8 mouse cellular contexts compared by ENCODE assay signal in the genomic region with DNA sequence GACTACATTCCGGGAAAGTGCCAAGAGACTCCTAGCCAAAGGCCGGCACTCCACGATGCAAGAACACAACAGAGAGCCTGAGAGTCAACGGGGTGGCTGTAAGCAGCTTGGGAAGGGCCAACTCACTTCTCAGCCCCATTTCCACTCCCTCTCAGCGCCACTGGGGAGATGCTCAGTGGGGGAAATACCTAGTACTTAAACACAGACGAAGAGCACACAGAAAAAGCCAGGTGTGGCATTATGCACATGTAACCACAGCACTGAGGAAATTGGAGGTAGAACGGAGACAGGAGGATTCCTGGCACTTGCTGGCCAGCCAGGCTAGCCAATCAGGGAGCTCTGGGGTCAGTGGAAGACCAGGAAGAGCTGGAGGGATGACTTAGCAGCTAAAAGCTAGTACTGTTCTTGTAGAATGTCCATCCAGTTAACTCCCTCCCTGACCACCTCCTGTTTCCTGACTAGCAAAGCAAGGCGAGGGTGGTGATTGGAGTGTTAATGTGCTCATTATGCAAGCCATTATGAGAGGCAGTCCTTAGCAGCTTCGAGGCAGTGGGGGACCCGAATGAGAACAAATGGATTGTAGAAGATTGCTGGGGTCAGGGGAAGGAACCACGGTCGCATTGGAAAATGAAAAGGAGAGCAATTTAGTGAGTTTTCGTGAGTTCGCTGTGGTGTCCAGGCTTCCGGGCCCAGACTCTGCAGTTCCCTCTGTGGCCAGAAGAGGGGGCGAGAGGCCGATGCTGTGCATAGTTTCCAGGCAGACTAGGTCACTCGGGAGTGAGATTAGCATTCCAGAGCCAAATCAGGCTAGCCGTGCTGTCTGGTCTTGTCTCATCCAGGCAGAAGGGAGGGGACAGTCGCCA. TPM values are rescaled to one million over a fixed set of nuclear protein-coding genes. Genes with fewer than 3 reads are reported as not detected.
A peak's percentile ranks its signal among the peaks of the same experiment; 100 is the strongest.
DNase-seq lines count a peak whose midpoint lies in the region; ATAC-seq lines count a peak whose summit lies in the region.

No protein-coding gene starts in this region.

- H3K27me3 ChIP-seq in forebrain, embryonic 11.5 days (ENCODE audit: control insufficient read depth, insufficient read depth, low read length): no peaks in the 10 kb centered on the region
- H3K27me3 ChIP-seq in heart, embryonic 16.5 days (ENCODE audit: control insufficient read depth, insufficient read depth, low read length): no peaks in the 10 kb centered on the region
- no peaks in the 10 kb centered on the region for H3K27me3 ChIP-seq in liver, embryonic 15.5 days
- H3K27me3 ChIP-seq in neural tube, embryonic 13.5 days: no peaks in the 10 kb centered on the region

- H3K36me3 ChIP-seq in forebrain, embryonic 11.5 days (ENCODE audit: control insufficient read depth, insufficient read depth, low read length): peaks cover 8% of the 10 kb centered on the region; the same call in 1 of the 2 replicates
- H3K36me3 ChIP-seq in heart, embryonic 16.5 days (ENCODE audit: control insufficient read depth, insufficient read depth): peaks cover 27% of the 10 kb centered on the region
- H3K36me3 ChIP-seq in liver, embryonic 15.5 days (replicated peaks): peaks cover 28% of the 10 kb centered on the region
- H3K36me3 ChIP-seq in neural tube, embryonic 13.5 days: peaks cover 30% of the 10 kb centered on the region

- 10% methylated on average over 20 of the region's 20 CpGs for WGBS in forebrain, embryonic 11.5 days
- WGBS in heart, embryonic 16.5 days: 10% methylated on average over 20 of the region's 20 CpGs
- 16% methylated on average over 20 of the region's 20 CpGs for WGBS in liver, embryonic 15.5 days (ENCODE audit: insufficient replicate concordance)
- WGBS in neural tube, embryonic 13.5 days: 8% methylated on average over 20 of the region's 20 CpGs

- H3K4me2 ChIP-seq in forebrain, embryonic 11.5 days (ENCODE audit: low read depth, low read length, severe bottlenecking): peak overlapping the region; percentile 44; the same call in 1 of the 2 replicates
- peak overlapping the region; percentile 67 for H3K4me2 ChIP-seq in heart, embryonic 16.5 days (ENCODE audit: low read depth, low read length)
- peak overlapping the region; percentile 55 for H3K4me2 ChIP-seq in liver, embryonic 15.5 days
- H3K4me2 ChIP-seq in neural tube, embryonic 13.5 days: peak overlapping the region; percentile 42

- peak overlapping the region; percentile 17; the same call in 1 of the 2 replicates for H3K4me3 ChIP-seq in forebrain, embryonic 11.5 days (ENCODE audit: low read depth, low read length)
- H3K4me3 ChIP-seq in heart, embryonic 16.5 days (ENCODE audit: low read length): peak overlapping the region; percentile 51
- peak overlapping the region; percentile 39 for H3K4me3 ChIP-seq in liver, embryonic 15.5 days (replicated peaks)
- peak overlapping the region; percentile 14; the same call in 1 of the 2 replicates for H3K4me3 ChIP-seq in neural tube, embryonic 13.5 days

- H3K9me3 ChIP-seq in forebrain, embryonic 11.5 days (ENCODE audit: control insufficient read depth, low read length): no peaks in the 10 kb centered on the region
- no peaks in the 10 kb centered on the region for H3K9me3 ChIP-seq in heart, embryonic 16.5 days (replicated peaks; ENCODE audit: control insufficient read depth, low read length)
- H3K9me3 ChIP-seq in liver, embryonic 15.5 days (replicated peaks): no peaks in the 10 kb centered on the region
- no peaks in the 10 kb centered on the region for H3K9me3 ChIP-seq in neural tube, embryonic 13.5 days

- ATAC-seq in forebrain, embryonic 11.5 days (replicated peaks; ENCODE audit: low FRiP score): peak; percentile 82
- ATAC-seq in heart, embryonic 16.5 days (replicated peaks; ENCODE audit: extremely low read depth, insufficient read depth, low FRiP score): peak; percentile 87
- ATAC-seq in liver, embryonic 15.5 days (ENCODE audit: insufficient read depth): peak; percentile 31; the same call in 1 of the 2 replicates
- peak; percentile 94 for ATAC-seq in neural tube, embryonic 13.5 days (ENCODE audit: low read depth)

- peak; percentile 64 to 77 for DNase-seq in CD8-positive naive resting alpha-beta T cell, adult 2 months (ENCODE audit: low read depth in 2 of 2, low spot score in 2 of 2)
- peak; percentile 57 for DNase-seq in c-Kit-positive CD71-positive TER-119-positive erythroid progenitor cells, embryonic 14.5 days (ENCODE audit: low spot score)
- DNase-seq in forebrain, embryonic 11.5 days (ENCODE audit: low spot score): peak; percentile 91
- DNase-seq in kidney, postnatal 36 days: peak; percentile 83 to 92
- DNase-seq in telencephalon, adult 2 months (ENCODE audit: low read depth, low spot score): peak; percentile 57

- 0 out of 2 replicates have a peak overlapping the region, but pooled peaks have one; percentile 46 for H3K27ac ChIP-seq in forebrain, embryonic 11.5 days (ENCODE audit: low read depth, low read length)
- H3K27ac ChIP-seq in heart, embryonic 16.5 days (ENCODE audit: low read length): peak overlapping the region; percentile 68
- H3K27ac ChIP-seq in liver, embryonic 15.5 days (replicated peaks): no peak overlapping the region
- peak overlapping the region; percentile 93 for H3K27ac ChIP-seq in neural tube, embryonic 13.5 days (replicated peaks)

- H3K4me1 ChIP-seq in forebrain, embryonic 11.5 days (replicated peaks; ENCODE audit: control insufficient read depth, insufficient read depth, low read length): peaks cover 3% of the 10 kb centered on the region; the same call in 1 of the 2 replicates
- peaks cover 10% of the 10 kb centered on the region for H3K4me1 ChIP-seq in heart, embryonic 16.5 days (ENCODE audit: control insufficient read depth, insufficient read depth, low read length)
- H3K4me1 ChIP-seq in liver, embryonic 15.5 days (replicated peaks): peaks cover 10% of the 10 kb centered on the region; the same call in 1 of the 2 replicates
- peaks cover 15% of the 10 kb centered on the region for H3K4me1 ChIP-seq in neural tube, embryonic 13.5 days (replicated peaks)

- H3K9ac ChIP-seq in forebrain, embryonic 11.5 days (ENCODE audit: low read length): peak overlapping the region; percentile 48; the same call in 1 of the 2 replicates
- peak overlapping the region; percentile 72 for H3K9ac ChIP-seq in heart, embryonic 16.5 days (ENCODE audit: low read length)
- no peak overlapping the region for H3K9ac ChIP-seq in liver, embryonic 15.5 days
- peak overlapping the region; percentile 64 for H3K9ac ChIP-seq in neural tube, embryonic 13.5 days

RNA-seq across cellular contexts. Expression of a gene that starts 12.5 kb away (rescaled TPM):
- 12.3 and 12.7 TPM in 2 replicates for polyA plus RNA-seq in forebrain, embryonic 11.5 days (2014; fragmentation: Nextera tagmentation; extraction: Ambion mirVana)
- polyA plus RNA-seq in heart, embryonic 16.5 days (2015; fragmentation: Nextera tagmentation; extraction: Ambion mirVana): 0.07 and 0.09 TPM in 2 replicates
- 0.02 TPM in 1 of 2 replicates, not detected in the other for polyA plus RNA-seq in liver, embryonic 15.5 days (2015; fragmentation: Nextera tagmentation; extraction: Ambion mirVana)
- 77.2 and 85.9 TPM in 2 replicates for polyA plus RNA-seq in neural tube, embryonic 13.5 days (2015; fragmentation: Nextera tagmentation; extraction: Ambion mirVana)

RNA-seq across cellular contexts. Expression of a gene that starts 15.9 kb away (rescaled TPM):
- 526 and 536 TPM in 2 replicates for polyA plus RNA-seq in forebrain, embryonic 11.5 days (2014; fragmentation: Nextera tagmentation; extraction: Ambion mirVana)
- polyA plus RNA-seq in heart, embryonic 16.5 days (2015; fragmentation: Nextera tagmentation; extraction: Ambion mirVana): 1,315 and 1,333 TPM in 2 replicates
- polyA plus RNA-seq in liver, embryonic 15.5 days (2015; fragmentation: Nextera tagmentation; extraction: Ambion mirVana): 302 and 306 TPM in 2 replicates
- 607 and 633 TPM in 2 replicates for polyA plus RNA-seq in neural tube, embryonic 13.5 days (2015; fragmentation: Nextera tagmentation; extraction: Ambion mirVana)

RNA-seq across cellular contexts. Expression of a gene that starts 16.0 kb away (rescaled TPM):
- not detected in 2 replicates for polyA plus RNA-seq in forebrain, embryonic 11.5 days (2014; fragmentation: Nextera tagmentation; extraction: Ambion mirVana)
- 0.15 and 0.56 TPM in 2 replicates for polyA plus RNA-seq in heart, embryonic 16.5 days (2015; fragmentation: Nextera tagmentation; extraction: Ambion mirVana)
- not detected in 2 replicates for polyA plus RNA-seq in liver, embryonic 15.5 days (2015; fragmentation: Nextera tagmentation; extraction: Ambion mirVana)
- 0.68 TPM in 1 of 2 replicates, not detected in the other for polyA plus RNA-seq in neural tube, embryonic 13.5 days (2015; fragmentation: Nextera tagmentation; extraction: Ambion mirVana)

RNA-seq across cellular contexts. Expression of a gene that starts 50.0 kb away (rescaled TPM):
- polyA plus RNA-seq in forebrain, embryonic 11.5 days (2014; fragmentation: Nextera tagmentation; extraction: Ambion mirVana): 46.1 and 49.0 TPM in 2 replicates
- polyA plus RNA-seq in heart, embryonic 16.5 days (2015; fragmentation: Nextera tagmentation; extraction: Ambion mirVana): 36.3 and 37.4 TPM in 2 replicates
- polyA plus RNA-seq in liver, embryonic 15.5 days (2015; fragmentation: Nextera tagmentation; extraction: Ambion mirVana): 17.8 and 18.9 TPM in 2 replicates
- 80.3 and 84.5 TPM in 2 replicates for polyA plus RNA-seq in neural tube, embryonic 13.5 days (2015; fragmentation: Nextera tagmentation; extraction: Ambion mirVana)

Comparison
In these comparisons a context has a peak if more than half of its experiments do, and no peak if none do; other contexts are left out.
1. ATAC-seq: peak in every context shown above with its lines; median percentile 94 in neural tube, embryonic 13.5 days; 87 in heart, embryonic 16.5 days; 82 in forebrain, embryonic 11.5 days; 31 in liver, embryonic 15.5 days.
2. RNA of a gene that starts 12.5 kb away (polyA plus RNA-seq): 77.2 to 85.9 TPM in neural tube, embryonic 13.5 days and 12.3 to 12.7 TPM in forebrain, embryonic 11.5 days; 0.07 to 0.09 TPM in heart, embryonic 16.5 days and 0.02 TPM in liver, embryonic 15.5 days; every median in the first group is over 10 times any median in the second.
3. Peak in every context shown above with its lines, with median percentiles within 50 percentile points of each other: DNase-seq, H3K4me2 ChIP-seq and H3K4me3 ChIP-seq.